Mouse (Mus musculus) small intestine, adult 2 months (tissue): Measurements from ENCODE around the gene Cntn5.

ENCODE experiments used
- CTCF ChIP-seq: fragments of 200-500 bp; IDR thresholded peaks from 2 replicates; pipeline ENCODE4 v1.5.1; 2012; ENCODE audit warnings: low read depth, mild to moderate bottlenecking, control low read depth, inconsistent platforms, low read length, moderate library complexity, mixed read lengths; ENCODE audit not compliant: insufficient replicate concordance, insufficient read length; ENCODE audit errors: extremely low read depth
- POLR2A ChIP-seq: fragments of 200-500 bp; IDR thresholded peaks from 2 replicates; pipeline ENCODE4 v1.6.1; 2012; ENCODE audit warnings: low read depth, mild to moderate bottlenecking, control low read depth, inconsistent platforms, low read length, moderate library complexity

- TF ChIP-seq CTCF (no peak), POLR2A (no peak)
Measured at GRCm38 (mm10) chr9:10348741-10349140, 555.8 kb downstream of the Cntn5 start.
